Mouse (Mus musculus) CH12.LX (cell line): ENCODE results near the gene Sertad1. TPM values are rescaled to one million over a fixed set of nuclear protein-coding genes. Genes with fewer than 3 reads are reported as not detected.
A peak's percentile ranks its signal among the peaks of the same experiment; 100 is the strongest.

Experiments
- DNase-seq: peaks from one replicate; pipeline ENCODE4 v3.0.0-alpha.2; 2013; ENCODE audit errors: extremely low read depth
- H3K27ac ChIP-seq: 2 replicates; pipeline ENCODE4 v1.5.1; 2012; ENCODE audit warnings: low read depth, mild to moderate bottlenecking, control low read depth, moderate library complexity; ENCODE audit not compliant: insufficient read depth
- H3K27me3 ChIP-seq: replicated peaks from 2 replicates; pipeline ENCODE3; 2012; ENCODE audit warnings: inconsistent platforms
- H3K36me3 ChIP-seq, 2 experiments: replicated peaks in 1 of 2; 2 replicates each; pipeline versions ENCODE3 to v1.6.1; 2012; ENCODE audit warnings: inconsistent platforms in 1 of 2, low read length in 1 of 2, mild to moderate bottlenecking in 1 of 2, mixed read lengths in 1 of 2, moderate library complexity in 1 of 2; ENCODE audit not compliant: control insufficient read depth in 1 of 2, insufficient read depth in 1 of 2
- H3K4me1 ChIP-seq, 2 experiments: 2 replicates each; pipeline ENCODE4 v1.6.1; 2012; ENCODE audit warnings: inconsistent platforms in 1 of 2, moderate library complexity in 1 of 2; ENCODE audit not compliant: insufficient read depth in 2 of 2, control insufficient read depth in 1 of 2
- H3K4me2 ChIP-seq: 2 replicates; pipeline ENCODE4 v1.6.1; 2012; ENCODE audit warnings: low read depth, mild to moderate bottlenecking, control low read depth; ENCODE audit not compliant: poor library complexity, insufficient read depth, severe bottlenecking
- H3K4me3 ChIP-seq, 3 experiments: fragments of 150-350 bp in 1 of 3; sonication (generic) in 1 of 3; replicated peaks in 1 of 3; 2 replicates each; pipeline versions ENCODE3 to v1.5.1; 2011 to 2012; ENCODE audit warnings: low read depth in 2 of 3, low read length in 2 of 3, mild to moderate bottlenecking in 2 of 3, moderate library complexity in 2 of 3, control low read depth in 1 of 3, improper control_type of control experiment in 1 of 3, inconsistent platforms in 1 of 3, mixed read lengths in 1 of 3; ENCODE audit not compliant: poor library complexity in 1 of 3
- H3K79me2 ChIP-seq: replicated peaks from 2 replicates; pipeline ENCODE4 v1.6.1; 2012; ENCODE audit warnings: mild to moderate bottlenecking, moderate library complexity; ENCODE audit not compliant: control insufficient read depth, poor library complexity, insufficient read depth, severe bottlenecking; ENCODE audit errors: extremely low read depth
- H3K9ac ChIP-seq: 2 replicates; pipeline ENCODE4 v1.6.1; 2012; ENCODE audit warnings: low read depth, mild to moderate bottlenecking, control low read depth, moderate library complexity; ENCODE audit not compliant: insufficient read depth
- H3K9me3 ChIP-seq: replicated peaks from 2 replicates; pipeline ENCODE3; 2012; ENCODE audit warnings: low read length, inconsistent platforms, mixed read lengths
- BHLHE40 ChIP-seq: IDR thresholded peaks from 2 replicates; pipeline ENCODE4 v1.6.1; 2011; ENCODE audit warnings: mild to moderate bottlenecking, low read depth, low read length, improper control_type of control experiment
- CHD2 ChIP-seq: IDR thresholded peaks from 2 replicates; pipeline ENCODE4 v1.6.1; 2011; ENCODE audit warnings: low read length, improper control_type of control experiment
- EP300 ChIP-seq: IDR thresholded peaks from 2 replicates; pipeline ENCODE4 v1.6.1; 2011; ENCODE audit warnings: low read length, improper control_type of control experiment
- ETS1 ChIP-seq: conservative IDR thresholded peaks from 2 replicates; pipeline ENCODE4 v1.6.1; 2012; ENCODE audit warnings: low read depth, mild to moderate bottlenecking, inconsistent platforms, low read length, improper control_type of control experiment, moderate library complexity
- IRF4 ChIP-seq: IDR thresholded peaks from 2 replicates; pipeline ENCODE4 v1.6.1; 2014; ENCODE audit warnings: low read depth, mild to moderate bottlenecking, inconsistent platforms, low read length, improper control_type of control experiment
- JUN ChIP-seq: IDR thresholded peaks from 2 replicates; pipeline ENCODE4 v1.6.1; 2011; ENCODE audit warnings: low read depth, mild to moderate bottlenecking, low read length, improper control_type of control experiment, moderate library complexity; ENCODE audit not compliant: insufficient read depth
- JUND ChIP-seq: conservative IDR thresholded peaks from 2 replicates; pipeline ENCODE4 v1.6.1; 2011; ENCODE audit warnings: low read depth, low read length, improper control_type of control experiment
- MAFK ChIP-seq: IDR thresholded peaks from 2 replicates; pipeline ENCODE4 v1.6.1; 2011; ENCODE audit warnings: low read length, improper control_type of control experiment; ENCODE audit not compliant: insufficient replicate concordance
- MAX ChIP-seq: IDR thresholded peaks from 2 replicates; pipeline ENCODE4 v1.6.1; 2011; ENCODE audit warnings: low read length, improper control_type of control experiment
- MAZ ChIP-seq: IDR thresholded peaks from 2 replicates; pipeline ENCODE4 v1.6.1; 2012; ENCODE audit warnings: low read depth, mild to moderate bottlenecking, inconsistent platforms, low read length, improper control_type of control experiment, moderate library complexity
- MEF2A ChIP-seq: IDR thresholded peaks from 2 replicates; pipeline ENCODE4 v1.6.1; 2014; ENCODE audit warnings: low read depth, mild to moderate bottlenecking, inconsistent platforms, low read length, improper control_type of control experiment, borderline replicate concordance
- MXI1 ChIP-seq: IDR thresholded peaks from 2 replicates; pipeline ENCODE4 v1.6.1; 2011; ENCODE audit warnings: mild to moderate bottlenecking, low read depth, low read length, improper control_type of control experiment
- NRF1 ChIP-seq: IDR thresholded peaks from 2 replicates; pipeline ENCODE4 v1.6.1; 2014; ENCODE audit warnings: low read depth, mild to moderate bottlenecking, inconsistent platforms, low read length, improper control_type of control experiment, moderate library complexity
- PAX5 ChIP-seq: IDR thresholded peaks from 2 replicates; pipeline ENCODE4 v1.6.1; 2012; ENCODE audit warnings: low read length, inconsistent platforms, mixed read lengths
- POLR2AphosphoS2 ChIP-seq: IDR thresholded peaks from 2 replicates; pipeline ENCODE4 v1.6.1; 2011; ENCODE audit warnings: low read depth, low read length, improper control_type of control experiment
- RAD21 ChIP-seq: IDR thresholded peaks from 2 replicates; pipeline ENCODE4 v1.6.1; 2011; ENCODE audit warnings: low read depth, mild to moderate bottlenecking, low read length, improper control_type of control experiment, moderate library complexity
- RCOR1 ChIP-seq: conservative IDR thresholded peaks from 2 replicates; pipeline ENCODE4 v1.6.1; 2012; ENCODE audit warnings: low read depth, mild to moderate bottlenecking, inconsistent platforms, low read length, improper control_type of control experiment
- SIN3A ChIP-seq: IDR thresholded peaks from 2 replicates; pipeline ENCODE4 v1.6.1; 2012; ENCODE audit warnings: low read length, improper control_type of control experiment, inconsistent platforms
- TBP ChIP-seq: conservative IDR thresholded peaks from 2 replicates; pipeline ENCODE4 v1.6.1; 2011; ENCODE audit warnings: low read depth, low read length, improper control_type of control experiment
- TCF12 ChIP-seq: IDR thresholded peaks from 2 replicates; pipeline ENCODE4 v1.6.1; 2014; ENCODE audit warnings: low read depth, mild to moderate bottlenecking, inconsistent platforms, low read length, improper control_type of control experiment
- UBTF ChIP-seq: IDR thresholded peaks from 2 replicates; pipeline ENCODE4 v1.6.1; 2012; ENCODE audit warnings: low read depth, mild to moderate bottlenecking, inconsistent platforms, low read length, improper control_type of control experiment, moderate library complexity
- USF2 ChIP-seq: conservative IDR thresholded peaks from 2 replicates; pipeline ENCODE4 v1.6.1; 2011; ENCODE audit warnings: low read depth, low read length, improper control_type of control experiment
- ZC3H11A ChIP-seq: IDR thresholded peaks from 2 replicates; pipeline ENCODE4 v1.6.1; 2012; ENCODE audit warnings: low read depth, mild to moderate bottlenecking, inconsistent platforms, low read length, improper control_type of control experiment
- ZMIZ1 ChIP-seq: IDR thresholded peaks from 2 replicates; pipeline ENCODE4 v1.6.1; 2012; ENCODE audit warnings: low read depth, mild to moderate bottlenecking, inconsistent platforms, low read length, improper control_type of control experiment
- dilution Hi-C: fragments of 300-500 bp; cut with MboI; formaldehyde crosslinking; loops from 2 replicates; pipeline ENCODE4 v1.14.3; 2020; ENCODE audit warnings: low sequenced_read_pairs; ENCODE audit not compliant: extremely low pct_unique_long_range_greater_than_20kb, extremely low pct_ligation_motif_present
- in situ Hi-C: fragments of 300-500 bp; cut with MboI; formaldehyde crosslinking; loops from 3 replicates; pipeline ENCODE4 v1.14.3; 2019; ENCODE audit warnings: low sequenced_read_pairs, low pct_ligation_motif_present, low pct_unique_long_range_greater_than_20kb, mixed read lengths
- polyA plus RNA-seq: library from polyadenylated mRNA; unstranded; fragments of >175 nt; gene quantifications from 2 replicates; pipeline ENCODE4 v1.2.1, GENCODE M21; 2012; ENCODE audit warnings: low read depth; ENCODE audit not compliant: insufficient read length
- total RNA-seq, 2 experiments: library from RNA; depleted of rRNA; stranded (reverse); fragments of 300-350 nt in 1 of 2; fragments of >200 nt in 1 of 2; gene quantifications; 2 replicates each; pipeline ENCODE4 v1.2.3; 2012 to 2014

The Sertad1 gene
- total and polyA plus RNA-seq, 3 experiments, result 5.0 to 9.1 (median 8.3) TPM

DNA sequence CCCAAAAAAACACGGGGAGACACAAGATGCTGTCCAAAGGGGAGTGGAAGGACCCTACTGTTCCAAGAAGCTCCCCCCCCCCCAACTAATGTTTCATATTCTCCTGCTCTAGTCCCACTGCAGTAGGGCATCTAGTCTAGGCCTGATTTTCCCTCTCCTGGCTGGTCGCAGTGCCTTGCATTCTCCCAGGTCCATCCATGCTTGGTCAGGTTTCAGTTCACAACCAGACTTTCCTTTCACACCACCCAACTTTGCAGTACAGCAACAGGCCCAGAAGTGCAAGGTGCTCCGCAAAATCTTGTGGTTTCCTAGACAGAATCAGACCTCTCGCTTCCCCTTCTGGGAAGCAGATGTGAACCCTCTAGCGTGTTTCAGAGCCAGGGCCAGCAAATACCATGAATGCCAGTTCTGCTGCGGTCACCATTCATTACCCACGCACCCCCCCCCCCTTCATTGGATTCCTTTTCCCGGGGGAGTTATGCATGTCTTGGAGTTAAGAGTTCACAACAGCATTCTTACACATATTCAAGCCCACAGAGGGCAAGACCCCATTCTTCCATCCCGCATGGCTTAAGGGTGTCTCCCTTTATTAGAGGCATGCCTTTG, 20.2 kb downstream of the Sertad1 start:
- H3K36me3 ChIP-seq, result no peaks in the 10 kb centered on the region
- TF ChIP-seq ZMIZ1, result 0 out of 2 replicates have a peak, but pooled peaks have one; percentile 31
- TF ChIP-seq SIN3A, result peak; percentile 41; the same call in 1 of the 2 replicates
- peak; percentile 97 for TF ChIP-seq EP300
- TF ChIP-seq RCOR1, result peak; percentile 88
- TF ChIP-seq PAX5, result no peak
- 0 out of 2 replicates have a peak, but pooled peaks have one; percentile 29 for TF ChIP-seq TBP
- peak; percentile 66; the same call in 1 of the 2 replicates for TF ChIP-seq MAX
- peak; percentile 74; the same call in 1 of the 2 replicates for TF ChIP-seq MEF2A
- TF ChIP-seq MXI1, result peak; percentile 58
- peak; percentile 53; the same call in 1 of the 2 replicates for TF ChIP-seq JUN
- TF ChIP-seq JUND, result 0 out of 2 replicates have a peak, but pooled peaks have one; percentile 41
- no peak for TF ChIP-seq USF2
- TF ChIP-seq NRF1, result no peak
- peak; percentile 77 for TF ChIP-seq BHLHE40
- peak; percentile 48 for TF ChIP-seq ETS1
- TF ChIP-seq MAFK, result 0 out of 2 replicates have a peak, but pooled peaks have one; percentile 49
- TF ChIP-seq UBTF, result 0 out of 2 replicates have a peak, but pooled peaks have one; percentile 6
- no peak; the same call in 1 of the 2 replicates for TF ChIP-seq RAD21
- TF ChIP-seq IRF4, result peak; percentile 94
- TF ChIP-seq MAZ, result peak; percentile 60; the same call in 1 of the 2 replicates
- peak; percentile 59; the same call in 1 of the 2 replicates for TF ChIP-seq CHD2
- TF ChIP-seq POLR2AphosphoS2, result no peak
- no peak for TF ChIP-seq ZC3H11A
- peak; percentile 93 for TF ChIP-seq TCF12
- TF ChIP-seq, all 38 proteins: peak for 18
- Histone ChIP-seq H3K4me2 (peak overlapping the region; percentile 53), H3K9me3 (no peaks in the 10 kb centered on the region), H3K27ac (no peak overlapping the region), H3K4me3 (peak overlapping the region in 1 of 3 experiments; percentile 43), H3K4me1 (peaks cover 4 to 21% of the 10 kb centered on the region in 2 experiments; a peak in 2 of 4 replicates), H3K79me2 (no peaks in the 10 kb centered on the region), H3K9ac (peak overlapping the region; percentile 3; the same call in 1 of the 2 replicates), H3K27me3 (no peaks in the 10 kb centered on the region)
- in situ Hi-C loops (no loop called here), dilution Hi-C loops (no loop called here)
- DNase-seq, result peak; percentile 91
